ENCODE assay signal across 23 mouse cellular contexts in the genomic region with DNA sequence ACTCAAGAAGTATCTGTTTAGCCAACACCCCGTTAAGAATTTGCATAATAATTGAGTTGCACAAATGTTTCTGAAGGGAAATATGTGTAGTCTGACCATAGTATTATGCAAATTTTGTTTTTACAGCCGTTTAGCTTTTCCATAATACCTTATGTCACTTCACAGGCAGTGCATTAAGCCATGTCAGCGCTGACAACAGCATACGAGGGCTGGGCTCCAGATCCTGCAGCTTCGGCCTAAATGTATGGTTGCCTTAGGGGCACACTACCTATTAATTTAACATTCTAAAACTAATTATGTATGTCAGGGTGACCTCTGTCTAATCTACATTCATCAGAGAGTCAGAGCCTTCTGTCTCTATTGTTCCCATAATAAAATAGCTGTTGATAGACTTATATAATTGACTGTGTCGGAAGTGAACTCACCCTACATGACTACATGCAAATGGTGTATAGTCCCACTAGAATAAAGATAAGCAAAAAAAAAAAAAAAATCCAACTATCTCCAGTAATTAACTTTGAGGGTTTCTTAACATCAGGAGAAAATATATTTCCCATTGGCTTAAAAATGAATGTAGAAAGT.
DNase-seq lines count a peak whose midpoint lies in the region; ATAC-seq and TF ChIP-seq lines count a peak whose summit lies in the region.
"Had no signal": no experiment of that assay in that cellular context is flagged by ENCODE, and none has a peak within 500 bp of the region (broad histone marks: within the 10 kb centered on the region; RNA-seq: fewer than 3 reads in every experiment).

No protein-coding gene starts in this region.

- H3K9me3 ChIP-seq in hindbrain, embryonic 12.5 days (replicated peaks) = no peaks in the 10 kb centered on the region
- no peaks in the 10 kb centered on the region for H3K9me3 ChIP-seq in hindbrain, postnatal 0 days (ENCODE audit: low read length)
- H3K9me3 ChIP-seq in forebrain, embryonic 14.5 days (replicated peaks; ENCODE audit: control insufficient read depth, low read length) = no peaks in the 10 kb centered on the region
- no peaks in the 10 kb centered on the region for H3K9me3 ChIP-seq in midbrain, embryonic 14.5 days (ENCODE audit: control insufficient read depth, low read length)
- H3K9me3 ChIP-seq: embryonic facial prominence, embryonic 15.5 days; heart, embryonic 13.5 days; liver, embryonic 13.5 days had no signal

- no peak overlapping the region for H3K4me2 ChIP-seq in hindbrain, embryonic 12.5 days (replicated peaks)
- no peak overlapping the region for H3K4me2 ChIP-seq in hindbrain, postnatal 0 days (ENCODE audit: low read depth, low read length)
- no peak overlapping the region for H3K4me2 ChIP-seq in forebrain, embryonic 14.5 days (ENCODE audit: low read length)
- H3K4me2 ChIP-seq in midbrain, embryonic 14.5 days (ENCODE audit: low read length) = no peak overlapping the region
- H3K4me2 ChIP-seq: embryonic facial prominence, embryonic 15.5 days; heart, embryonic 13.5 days; liver, embryonic 13.5 days had no signal

- no peak for TF ChIP-seq CTCF in hindbrain, postnatal 0 days (IDR thresholded peaks at IDR 0.05; ENCODE audit: low read depth)
- no peak for TF ChIP-seq CTCF in brain, embryonic 14.5 days (IDR thresholded peaks at IDR 0.05; ENCODE audit: borderline replicate concordance, extremely low read depth, insufficient read depth, insufficient read length)

- no peak overlapping the region for H3K9ac ChIP-seq in hindbrain, embryonic 12.5 days
- no peak overlapping the region for H3K9ac ChIP-seq in hindbrain, postnatal 0 days (replicated peaks; ENCODE audit: low read length)
- no peak overlapping the region for H3K9ac ChIP-seq in forebrain, embryonic 14.5 days (ENCODE audit: low read length)
- no peak overlapping the region for H3K9ac ChIP-seq in midbrain, embryonic 14.5 days (replicated peaks; ENCODE audit: low read length)
- H3K9ac ChIP-seq: embryonic facial prominence, embryonic 15.5 days; heart, embryonic 13.5 days; liver, embryonic 13.5 days had no signal

- no peaks in the 10 kb centered on the region for H3K4me1 ChIP-seq in hindbrain, embryonic 12.5 days
- H3K4me1 ChIP-seq in hindbrain, postnatal 0 days (ENCODE audit: insufficient read depth, low read length) = no peaks in the 10 kb centered on the region
- no peaks in the 10 kb centered on the region for H3K4me1 ChIP-seq in forebrain, embryonic 14.5 days (ENCODE audit: control insufficient read depth, insufficient read depth, low read length)
- H3K4me1 ChIP-seq in midbrain, embryonic 14.5 days (ENCODE audit: control insufficient read depth, insufficient read depth, low read length) = no peaks in the 10 kb centered on the region
- H3K4me1 ChIP-seq: embryonic facial prominence, embryonic 15.5 days; heart, embryonic 13.5 days; liver, embryonic 13.5 days had no signal

- 44% methylated on average over 6 of the region's 6 CpGs for WGBS in hindbrain, embryonic 12.5 days
- WGBS in hindbrain, postnatal 0 days = 35% methylated on average over 6 of the region's 6 CpGs
- 20% methylated on average over 6 of the region's 6 CpGs for WGBS in forebrain, embryonic 14.5 days
- 25% methylated on average over 6 of the region's 6 CpGs for WGBS in midbrain, embryonic 14.5 days

- no peaks in the 10 kb centered on the region for H3K27me3 ChIP-seq in hindbrain, embryonic 12.5 days
- H3K27me3 ChIP-seq in hindbrain, postnatal 0 days (ENCODE audit: insufficient read depth, low read length) = no peaks in the 10 kb centered on the region
- H3K27me3 ChIP-seq in forebrain, embryonic 14.5 days (replicated peaks; ENCODE audit: control insufficient read depth, insufficient read depth, low read length) = no peaks in the 10 kb centered on the region
- H3K27me3 ChIP-seq in midbrain, embryonic 14.5 days (ENCODE audit: control insufficient read depth, insufficient read depth, low read length) = no peaks in the 10 kb centered on the region
- H3K27me3 ChIP-seq: embryonic facial prominence, embryonic 15.5 days; heart, embryonic 13.5 days; liver, embryonic 13.5 days had no signal

- no peak for TF ChIP-seq POLR2A in brain, embryonic 14.5 days (IDR thresholded peaks at IDR 0.05; ENCODE audit: borderline replicate concordance, extremely low read depth, insufficient read depth, insufficient read length, poor library complexity, severe bottlenecking)

- no peak overlapping the region for H3K4me3 ChIP-seq in hindbrain, embryonic 12.5 days
- no peak overlapping the region for H3K4me3 ChIP-seq in hindbrain, postnatal 0 days (ENCODE audit: low read length)
- no peak overlapping the region for H3K4me3 ChIP-seq in forebrain, embryonic 14.5 days (ENCODE audit: low read depth, low read length)
- no peak overlapping the region for H3K4me3 ChIP-seq in midbrain, embryonic 14.5 days (replicated peaks; ENCODE audit: low read depth, low read length)
- H3K4me3 ChIP-seq: embryonic facial prominence, embryonic 15.5 days; heart, embryonic 13.5 days; liver, embryonic 13.5 days had no signal

- no peaks in the 10 kb centered on the region for H3K36me3 ChIP-seq in hindbrain, embryonic 12.5 days
- no peaks in the 10 kb centered on the region for H3K36me3 ChIP-seq in hindbrain, postnatal 0 days (ENCODE audit: insufficient read depth, low read length)
- no peaks in the 10 kb centered on the region for H3K36me3 ChIP-seq in forebrain, embryonic 14.5 days (ENCODE audit: control insufficient read depth, insufficient read depth, low read length)
- H3K36me3 ChIP-seq in midbrain, embryonic 14.5 days (ENCODE audit: control insufficient read depth, insufficient read depth, low read length) = no peaks in the 10 kb centered on the region
- H3K36me3 ChIP-seq: embryonic facial prominence, embryonic 15.5 days; heart, embryonic 13.5 days; liver, embryonic 13.5 days had no signal

- peak; percentile 92 for ATAC-seq in hindbrain, embryonic 12.5 days (ENCODE audit: low FRiP score)
- ATAC-seq in hindbrain, postnatal 0 days = no peak
- peak; percentile 89 for ATAC-seq in forebrain, embryonic 14.5 days
- peak; percentile 74 for ATAC-seq in midbrain, embryonic 14.5 days (ENCODE audit: low FRiP score, low TSS enrichment)
- ATAC-seq: intestine, postnatal 0 days had no signal

- DNase-seq in hindbrain, postnatal 0 days (ENCODE audit: low spot score) = no peak
- DNase-seq in brain, embryonic 14.5 days (ENCODE audit: low read depth) = peak; percentile 80
- peak; percentile 49 for DNase-seq in forebrain, embryonic 14.5 days (ENCODE audit: low spot score)
- DNase-seq in midbrain, embryonic 14.5 days = peak; percentile 46
- no peak for DNase-seq in B cell, adult 2 months
- no peak for DNase-seq in cerebellum, adult 11 months
- no peak for DNase-seq in thymus, postnatal 36 days
- DNase-seq: adrenal gland, adult 2 months; cerebellum, adult 2 months; cerebellum, postnatal 36 days; gastrocnemius, postnatal 25 days; heart, adult 18-20 months; heart, postnatal 14 days; kidney, postnatal 25 days; liver, embryonic 13.5 days; lung, adult 2 months; lung, postnatal 14 days; right cerebral cortex, postnatal 25 days; spleen, adult 18-20 months had no signal

- H3K27ac ChIP-seq in hindbrain, embryonic 12.5 days = no peak overlapping the region
- no peak overlapping the region for H3K27ac ChIP-seq in hindbrain, postnatal 0 days
- H3K27ac ChIP-seq in forebrain, embryonic 14.5 days (ENCODE audit: low read depth, low read length) = no peak overlapping the region
- no peak overlapping the region for H3K27ac ChIP-seq in midbrain, embryonic 14.5 days (replicated peaks; ENCODE audit: low read depth, low read length)
- H3K27ac ChIP-seq: embryonic facial prominence, embryonic 15.5 days; heart, embryonic 13.5 days; liver, embryonic 13.5 days had no signal

Comparison
In these comparisons a context has a peak if more than half of its experiments do, and no peak if none do; other contexts are left out.
1. DNase-seq: peak in brain, embryonic 14.5 days (single experiment), forebrain, embryonic 14.5 days (single experiment) and midbrain, embryonic 14.5 days (single experiment); none in hindbrain, postnatal 0 days (single experiment), B cell, adult 2 months (0 of 2), cerebellum, adult 11 months (single experiment) and thymus, postnatal 36 days (0 of 2).